Mouse (Mus musculus) telencephalon, adult 2 months (tissue): Measurements from ENCODE around the gene Vamp2.
"Not testable (repeated sequence)": the region's sequence is repeated elsewhere in the genome, so short reads cannot be mapped to it uniquely, and the experiment has no call there.

Experiments used
- DNase-seq: peaks from one replicate; pipeline ENCODE4 v3.0.0-alpha.2; 2011; ENCODE audit warnings: low read depth, low spot score

Vamp2 gene

DNA sequence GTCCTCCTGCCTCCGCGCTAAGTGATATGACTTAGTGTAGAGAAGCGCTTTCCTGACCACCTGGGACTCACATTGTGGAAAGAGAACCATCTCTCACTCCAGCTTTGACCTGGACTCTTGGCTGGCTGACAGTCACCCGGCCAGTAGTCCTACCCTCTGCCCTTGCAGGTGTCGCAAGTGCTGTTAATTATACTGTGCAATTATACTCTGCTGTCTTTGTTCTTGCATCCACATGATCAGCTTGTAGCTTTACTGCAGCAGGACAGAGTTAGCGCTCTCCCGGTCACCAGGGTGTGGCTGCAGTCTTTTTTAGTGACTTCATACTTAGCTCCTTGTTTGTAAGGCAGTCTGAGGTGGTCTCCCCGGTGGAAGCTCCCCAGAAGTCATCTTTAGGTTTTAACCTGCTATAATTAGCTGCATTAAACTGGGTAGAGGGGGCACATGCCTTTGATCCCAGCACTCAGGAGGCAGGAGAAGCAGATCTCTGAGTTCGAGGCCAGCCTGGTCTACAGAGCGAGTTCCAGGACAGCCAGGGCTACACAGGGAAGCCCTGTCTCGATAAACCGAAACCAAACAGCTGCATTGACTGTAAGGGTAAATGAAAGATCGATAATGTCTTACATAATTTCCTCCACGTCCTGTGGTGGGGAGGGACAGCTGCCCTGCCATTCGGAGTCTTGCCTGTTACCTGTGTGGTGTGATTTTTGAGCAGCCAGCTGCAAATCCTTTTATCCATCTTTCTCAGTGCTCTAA, 8.0 kb upstream of the Vamp2 start:
- no peak for DNase-seq

DNA sequence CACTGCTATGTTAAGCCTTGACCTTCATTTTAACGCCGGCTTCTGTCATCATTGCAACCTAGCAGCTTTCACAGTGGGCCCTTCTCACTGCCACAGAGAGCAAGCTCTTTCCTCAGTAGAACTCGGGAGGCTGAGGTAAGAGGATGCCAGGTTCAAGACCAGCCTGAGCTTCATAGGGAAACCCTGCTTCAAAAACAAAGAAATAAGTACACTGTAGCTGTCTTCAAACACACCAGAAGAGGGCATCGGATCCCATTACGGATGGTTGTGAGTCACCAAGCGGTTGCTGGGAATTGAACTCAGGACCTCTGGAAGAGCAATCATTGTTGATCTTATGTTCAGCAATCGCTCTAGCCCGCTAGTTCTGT, 7.5 kb upstream of the Vamp2 start:
- DNase-seq: no peak

GRCm38 (mm10) chr11:69081613-69082012, 6.7 kb upstream of the Vamp2 start:
- no peak for DNase-seq

GRCm38 (mm10) chr11:69085608-69086007, 2.7 kb upstream of the Vamp2 start:
- no peak for DNase-seq

DNA sequence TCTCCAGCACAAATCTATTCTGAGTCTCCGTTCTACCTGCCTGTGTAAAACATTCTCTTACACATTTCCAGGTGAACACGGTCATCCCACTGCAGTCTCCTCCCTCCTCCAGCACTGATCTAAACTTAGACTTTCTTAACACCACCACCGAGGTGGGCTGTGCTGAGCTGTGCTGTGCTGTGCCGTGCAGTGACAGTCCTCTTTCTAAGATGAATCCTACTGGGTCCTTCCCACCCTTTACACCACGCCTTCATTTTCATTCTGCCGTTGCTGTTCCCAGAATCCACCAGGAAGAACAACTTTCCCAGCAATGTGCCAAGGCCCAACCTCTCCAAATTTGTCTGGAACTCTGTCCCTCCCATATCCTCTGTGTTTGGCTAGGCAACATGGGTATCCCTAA, 1.9 kb upstream of the Vamp2 start:
- peak; percentile 83 for DNase-seq

- no peak for DNase-seq
Measured at GRCm38 (mm10) chr11:69087082-69087481, 1.2 kb upstream of the Vamp2 start.

DNA sequence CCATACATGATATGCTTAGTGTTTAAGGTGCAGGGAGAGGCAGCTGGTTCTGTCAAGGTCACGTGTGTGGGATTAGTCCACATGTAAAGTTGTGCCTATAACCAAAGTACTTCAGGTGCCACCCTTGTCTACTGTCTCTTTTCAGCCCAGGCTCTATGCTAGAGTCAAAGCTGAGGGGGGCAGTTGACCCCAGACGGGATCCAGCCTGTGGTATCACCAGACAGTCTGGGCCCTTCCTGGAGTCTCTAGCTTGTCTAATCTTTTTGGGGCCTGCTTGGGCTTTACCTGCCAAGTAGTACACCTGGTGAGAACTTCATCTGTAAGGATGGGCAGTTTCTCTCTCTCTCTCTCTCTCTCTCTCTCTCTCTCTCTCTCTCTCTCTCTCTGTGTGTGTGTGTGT, 693 bp upstream of the Vamp2 start:
- no peak for DNase-seq

DNA sequence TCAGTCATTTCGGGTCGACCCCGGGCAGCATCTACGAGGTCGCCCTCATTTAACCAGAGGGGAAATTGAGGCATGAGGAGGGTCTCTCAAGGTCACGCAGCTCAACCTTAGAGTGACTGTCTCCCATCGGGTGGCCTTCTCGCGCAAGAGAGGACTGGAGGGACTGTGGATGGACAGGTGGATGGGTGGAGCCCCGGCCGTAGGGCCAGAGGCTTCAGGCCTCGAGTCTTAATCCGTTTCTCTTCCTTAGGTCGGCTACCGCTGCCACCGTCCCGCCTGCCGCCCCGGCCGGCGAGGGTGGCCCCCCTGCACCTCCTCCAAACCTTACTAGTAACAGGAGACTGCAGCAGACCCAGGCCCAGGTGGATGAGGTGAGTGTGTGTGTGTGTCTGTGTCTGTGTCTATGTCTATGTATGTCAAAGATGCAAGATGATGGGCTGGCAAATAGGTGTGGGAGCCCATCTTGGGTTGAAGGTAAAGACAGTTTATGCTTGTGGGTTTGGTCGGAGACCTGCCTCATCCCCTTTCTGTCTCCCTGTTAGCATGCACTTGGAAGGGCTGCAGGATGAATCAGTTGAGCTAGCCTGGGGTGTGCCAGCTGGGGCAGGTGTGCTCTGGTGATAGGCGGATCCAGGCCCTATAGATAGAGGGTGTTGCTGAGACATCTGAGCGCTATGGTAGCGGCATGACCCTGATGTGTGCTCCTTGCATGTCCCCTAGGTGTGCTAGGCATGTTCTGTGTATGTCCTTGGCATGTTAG, 746 bp downstream of the Vamp2 start:
- no peak for DNase-seq

- no peak for DNase-seq
Measured at GRCm38 (mm10) chr11:69089616-69090290, 1.5 kb downstream of the Vamp2 start.

DNA sequence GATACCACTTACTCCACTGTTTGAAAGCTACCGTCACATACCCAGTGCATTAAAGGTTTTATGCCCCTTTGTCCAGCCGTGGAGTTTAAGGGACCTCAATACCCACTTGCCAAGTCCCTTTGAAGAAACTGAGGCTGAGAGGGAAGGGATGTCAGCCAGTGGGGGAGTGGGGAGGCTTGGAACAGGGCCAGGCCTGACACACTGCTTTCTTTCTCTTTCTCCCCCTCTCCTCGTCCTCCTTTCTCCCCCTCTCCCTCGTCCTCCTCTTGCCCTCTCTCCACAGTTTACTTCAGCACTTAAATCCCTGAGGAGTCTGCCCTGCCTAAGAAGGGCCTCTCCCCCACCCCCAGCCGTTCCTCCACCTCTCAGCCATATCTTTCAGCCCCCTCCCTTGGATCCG, 2.1 kb downstream of the Vamp2 start:
- no peak for DNase-seq

DNA sequence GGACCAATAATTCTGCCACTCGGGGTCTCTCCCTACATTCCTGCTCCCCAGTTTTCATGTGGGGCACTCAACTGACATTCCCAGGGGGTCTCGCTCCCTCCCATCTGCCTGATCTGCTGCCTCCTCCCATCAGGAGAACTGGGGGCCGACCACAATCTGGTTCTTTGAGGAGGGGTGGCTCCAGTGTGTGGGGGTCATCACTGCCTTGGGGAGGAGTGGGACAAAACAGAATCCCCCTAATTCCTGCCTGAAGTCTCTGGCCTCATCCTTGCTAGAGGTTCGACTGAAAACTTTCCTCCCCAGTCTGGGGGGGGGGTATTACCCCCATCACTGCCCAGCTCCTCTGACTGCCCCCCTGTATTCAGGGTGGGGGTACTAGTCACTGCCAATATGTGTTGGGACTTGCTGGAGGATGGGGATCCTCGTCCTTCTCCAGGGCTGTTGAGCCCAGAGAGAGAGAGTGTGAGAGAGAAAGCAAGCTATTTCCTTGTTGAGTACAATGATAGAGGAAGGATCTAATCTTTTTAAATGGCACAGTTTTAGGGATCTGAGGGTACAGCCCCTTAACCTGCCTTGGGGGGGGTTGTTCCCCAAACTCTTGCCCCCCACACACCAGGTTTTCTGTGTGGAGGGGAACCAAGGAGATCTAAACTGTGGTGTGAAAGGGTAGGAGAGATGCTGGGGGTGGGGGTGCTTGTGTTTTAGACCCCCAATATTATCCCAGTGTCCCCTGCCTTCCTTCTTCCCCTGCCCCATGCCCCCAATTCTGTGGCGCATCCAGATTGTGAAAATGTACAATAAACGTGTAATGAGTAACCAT, 3.5 kb downstream of the Vamp2 start:
- no peak for DNase-seq

DNA sequence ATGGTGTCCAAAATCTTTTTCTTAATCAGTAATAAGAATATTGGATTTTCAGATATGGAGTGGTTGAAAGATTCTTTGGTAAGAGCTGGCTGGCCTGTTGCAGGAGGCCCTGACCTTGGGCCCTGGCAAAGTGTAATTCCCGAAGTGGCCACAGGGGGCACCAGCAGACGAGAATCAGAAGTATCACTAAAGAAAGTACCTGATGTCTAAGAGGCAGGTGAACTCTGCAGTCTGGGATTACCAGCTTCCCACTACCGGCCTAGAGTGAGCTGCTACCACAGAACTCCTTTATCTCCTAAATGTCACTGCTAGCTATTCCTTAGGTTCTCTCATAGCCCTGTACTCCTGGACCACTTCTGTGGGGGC, 4.1 kb downstream of the Vamp2 start:
- no peak for DNase-seq

- no peak for DNase-seq
Measured at GRCm38 (mm10) chr11:69092871-69093270, 4.6 kb downstream of the Vamp2 start.

DNA sequence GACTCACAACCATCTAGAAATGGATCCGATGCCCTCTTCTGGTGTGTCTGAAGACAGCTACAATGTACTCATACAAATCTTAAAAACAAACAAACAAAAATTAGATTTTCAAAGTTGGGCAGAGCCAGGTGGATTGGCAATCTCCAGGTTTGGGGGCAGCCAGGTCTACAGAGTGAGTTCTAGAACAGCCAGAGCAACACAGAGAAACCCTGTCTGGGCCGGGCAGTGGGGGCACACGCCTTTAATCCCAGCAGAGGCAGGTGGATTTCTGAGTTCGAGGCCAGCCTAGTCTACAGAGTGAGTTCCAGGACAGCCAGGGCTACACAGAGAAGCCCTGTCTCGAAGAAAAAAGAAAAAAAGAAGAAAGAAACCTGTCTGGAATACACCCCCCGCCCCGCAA, 5.6 kb downstream of the Vamp2 start:
- DNase-seq: not testable (repeated sequence)

GRCm38 (mm10) chr11:69094697-69095429, 6.6 kb downstream of the Vamp2 start, which contains the start of gene Per1:
Gene Per1 (plus strand): TSS chr11:69095217.
- DNase-seq: peak; percentile 100

- no peak for DNase-seq
Measured at GRCm38 (mm10) chr11:69095511-69096231, 7.4 kb downstream of the Vamp2 start.

DNA sequence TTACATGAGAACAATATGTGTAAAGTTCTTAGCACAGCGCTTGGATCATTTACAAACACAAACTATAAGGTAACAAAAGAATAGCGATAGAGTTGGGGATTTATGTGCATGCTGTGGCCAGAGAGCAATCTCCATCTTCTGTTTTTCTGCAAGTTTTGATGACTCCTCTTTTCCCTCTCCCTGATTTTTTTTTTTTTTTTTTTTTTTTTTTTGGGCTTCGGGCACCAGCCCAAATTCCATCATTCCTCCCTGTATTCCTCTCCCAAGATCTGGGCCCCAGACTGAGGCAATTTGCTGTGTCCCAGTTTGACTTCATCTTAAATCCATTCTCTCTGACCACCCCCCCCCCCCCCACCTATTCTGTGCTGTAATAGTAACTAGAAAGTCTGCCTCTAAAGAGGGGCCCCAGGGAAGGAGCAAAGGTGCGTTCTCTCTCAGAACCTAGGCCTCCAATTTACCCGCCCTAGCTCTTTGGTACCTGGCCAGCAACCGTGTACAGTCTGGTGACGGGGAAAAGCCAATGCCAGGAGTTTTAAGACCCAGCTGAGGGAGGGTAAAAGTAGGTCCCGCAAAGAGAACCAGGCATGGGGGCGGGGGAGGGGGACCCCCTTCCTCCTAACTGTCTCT, 8.2 kb downstream of the Vamp2 start:
- DNase-seq: no peak

DNA sequence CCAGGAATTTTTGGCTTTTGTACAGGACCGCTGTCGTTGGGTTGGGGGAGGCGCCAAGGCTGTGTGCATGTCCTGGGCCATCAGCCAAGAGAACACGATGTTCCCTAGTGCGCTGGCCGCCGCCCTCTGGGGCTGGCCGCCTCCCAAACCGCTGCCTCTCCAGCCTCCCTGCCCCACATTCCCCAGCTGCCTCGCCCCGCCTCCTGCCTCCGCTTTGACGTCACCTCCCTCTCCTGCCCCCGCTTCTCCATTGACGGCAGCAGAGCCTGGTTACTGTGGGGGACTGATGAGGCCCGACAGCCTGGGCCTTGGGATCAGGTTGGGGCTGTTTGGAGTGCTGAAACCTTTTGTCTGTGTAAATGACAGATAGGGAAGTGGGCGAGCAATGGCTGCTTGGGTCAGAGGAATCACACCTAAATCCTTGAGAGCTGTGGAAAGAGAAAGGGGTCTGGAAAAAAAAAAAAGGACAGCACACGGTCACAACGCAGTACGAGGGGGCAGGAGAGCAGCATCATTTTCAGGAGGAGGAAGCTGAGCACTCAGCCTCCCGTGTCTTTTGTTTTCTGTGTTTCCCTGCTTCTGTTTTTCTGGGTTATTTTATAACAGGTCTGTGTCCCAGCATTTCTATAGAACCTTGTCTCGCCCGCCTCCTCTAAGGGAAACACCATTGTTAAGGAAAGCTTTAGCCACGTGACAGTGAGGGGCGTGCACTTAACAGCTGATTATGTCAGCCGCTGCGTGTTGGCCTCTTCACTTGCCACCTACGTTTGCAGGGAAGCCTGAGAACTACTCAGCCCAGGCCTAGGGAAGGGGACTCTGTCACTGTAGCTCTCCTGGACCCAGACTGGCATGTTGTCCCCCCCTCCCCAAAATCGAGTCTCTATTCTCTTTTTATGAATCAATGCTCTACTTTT, 9.0 kb downstream of the Vamp2 start:
- peak; percentile 93 for DNase-seq
